Mouse (Mus musculus) gastrocnemius, postnatal 14 days (tissue): Measurements from ENCODE around the gene Cabcoco1. TPM values are rescaled to one million over a fixed set of nuclear protein-coding genes. Genes with fewer than 3 reads are reported as not detected.

Experiments used
- total RNA-seq, 2 experiments: library from RNA; stranded (reverse); gene quantifications; 2 replicates each; pipeline ENCODE4 v1.2.3; 2021

The Cabcoco1 gene
- total RNA-seq, 2 experiments from 2014 or later = 0.35 to 0.38 TPM

Other genes with a start within 250 kb of the Cabcoco1 start
- gene Tmem26, start 181.8 kb upstream of the Cabcoco1 start, total RNA-seq = under 1 TPM; 0.70 to 0.84 TPM